Mouse (Mus musculus) forebrain, embryonic 10.5 days (tissue): ENCODE data around the gene Ltbp4. TPM values are rescaled to one million over a fixed set of nuclear protein-coding genes. Genes with fewer than 3 reads are reported as not detected.
A peak's percentile ranks its signal among the peaks of the same experiment; 100 is the strongest.

Source experiments
- DNase-seq: peaks from one replicate; pipeline ENCODE4 v3.0.0-alpha.2; 2017; ENCODE audit warnings: low spot score; ENCODE audit errors: extremely low spot score
- H3K27ac ChIP-seq: fragments of 300-500 bp; sonication (generic); 2 replicates; pipeline ENCODE4 v1.5.1; 2016; ENCODE audit warnings: mild to moderate bottlenecking
- H3K27me3 ChIP-seq: fragments of 300-500 bp; sonication (generic); 2 replicates; pipeline ENCODE4 v1.6.1; 2016; ENCODE audit warnings: mild to moderate bottlenecking; ENCODE audit not compliant: poor library complexity, severe bottlenecking
- H3K36me3 ChIP-seq: fragments of 300-500 bp; sonication (generic); replicated peaks from 2 replicates; pipeline ENCODE4 v1.6.1; 2016; ENCODE audit warnings: mild to moderate bottlenecking, moderate library complexity
- H3K4me1 ChIP-seq: fragments of 300-500 bp; sonication (generic); 2 replicates; pipeline ENCODE4 v1.6.1; 2016
- H3K4me3 ChIP-seq: fragments of 300-500 bp; sonication (generic); 2 replicates; pipeline ENCODE4 v1.5.1; 2016; ENCODE audit warnings: mild to moderate bottlenecking, moderate library complexity
- H3K9me3 ChIP-seq: fragments of 300-500 bp; sonication (generic); 2 replicates; pipeline ENCODE4 v1.6.1; 2016; ENCODE audit warnings: mild to moderate bottlenecking, moderate library complexity
- whole genome bisulfite sequencing: fragments of 180-500 bp; shearing (Covaris S2); methylation state at CpG from one replicate; pipeline ENCODE4 v1.1.7; 2016; 5-methylcytosine and 5-hydroxymethylcytosine counted together
- polyA plus RNA-seq: library from polyadenylated mRNA; unstranded; fragments of >200 nt; fragmentation: Nextera tagmentation; extraction: Ambion mirVana; gene quantifications from 2 replicates; pipeline ENCODE4 v1.2.1, GENCODE M21; 2016

The Ltbp4 gene
- polyA plus RNA-seq, 1 experiment from 2014 or later: 8.5 TPM

- H3K4me3 ChIP-seq: peak overlapping the region; percentile 33
- DNase-seq: peak; percentile 53
- H3K27ac ChIP-seq: peak overlapping the region; percentile 65
- H3K9me3 ChIP-seq: no peaks in the 10 kb centered on the region
- 1% methylated on average over 28 of the region's 28 CpGs for WGBS
- H3K27me3 ChIP-seq: peaks cover 24% of the 10 kb centered on the region
- peaks cover 17% of the 10 kb centered on the region for H3K4me1 ChIP-seq
- peaks cover 23% of the 10 kb centered on the region for H3K36me3 ChIP-seq
Observed at GRCm38 (mm10) chr7:27284865-27285697, 52.4 kb downstream of the Ltbp4 start.

- Histone ChIP-seq H3K27me3 (peaks cover 24% of the 10 kb centered on the region), H3K4me1 (peaks cover 17% of the 10 kb centered on the region), H3K4me3 (no peak overlapping the region), H3K36me3 (peaks cover 50% of the 10 kb centered on the region), H3K27ac (no peak overlapping the region), H3K9me3 (no peaks in the 10 kb centered on the region)
- WGBS: 73% methylated on average over 4 of the region's 4 CpGs
- no peak for DNase-seq
Observed at GRCm38 (mm10) chr7:27282225-27282624, 55.3 kb downstream of the Ltbp4 start.

- no peak overlapping the region for H3K27ac ChIP-seq
- H3K4me1 ChIP-seq: peaks cover 17% of the 10 kb centered on the region
- no peak for DNase-seq
- H3K9me3 ChIP-seq: no peaks in the 10 kb centered on the region
- H3K27me3 ChIP-seq: peaks cover 22% of the 10 kb centered on the region
- peaks cover 55% of the 10 kb centered on the region for H3K36me3 ChIP-seq
- H3K4me3 ChIP-seq: no peak overlapping the region
- WGBS: 73% methylated on average over 13 of the region's 13 CpGs
Observed at GRCm38 (mm10) chr7:27281717-27282116, 55.8 kb downstream of the Ltbp4 start.

- Histone ChIP-seq H3K36me3 (peaks cover 91% of the 10 kb centered on the region), H3K9me3 (no peaks in the 10 kb centered on the region), H3K27ac (no peak overlapping the region), H3K4me1 (peaks cover 6% of the 10 kb centered on the region; the same call in 1 of the 2 replicates), H3K4me3 (no peak overlapping the region), H3K27me3 (no peaks in the 10 kb centered on the region)
- no peak for DNase-seq
- WGBS: 94% methylated on average over 3 of the region's 3 CpGs
Observed at GRCm38 (mm10) chr7:27277191-27277590, 60.3 kb downstream of the Ltbp4 start.

- 70% methylated on average over 7 of the region's 7 CpGs for WGBS
- Histone ChIP-seq H3K4me3 (no peak overlapping the region), H3K4me1 (0 out of 2 replicates have a peak, but pooled peaks cover 3% of the 10 kb centered on the region), H3K9me3 (peaks cover 4% of the 10 kb centered on the region; the same call in 1 of the 2 replicates), H3K27me3 (no peaks in the 10 kb centered on the region), H3K36me3 (peaks cover 92% of the 10 kb centered on the region), H3K27ac (no peak overlapping the region)
- DNase-seq: no peak
Observed at GRCm38 (mm10) chr7:27276021-27276420, 61.5 kb downstream of the Ltbp4 start.

- Histone ChIP-seq H3K27me3 (no peaks in the 10 kb centered on the region), H3K36me3 (peaks cover 93% of the 10 kb centered on the region), H3K9me3 (peaks cover 5% of the 10 kb centered on the region; the same call in 1 of the 2 replicates), H3K4me3 (no peak overlapping the region), H3K27ac (no peak overlapping the region), H3K4me1 (0 out of 2 replicates have a peak, but pooled peaks cover 3% of the 10 kb centered on the region)
- no peak for DNase-seq
- WGBS: 91% methylated on average over 4 of the region's 4 CpGs
Observed at GRCm38 (mm10) chr7:27274916-27275315, 62.6 kb downstream of the Ltbp4 start.

GRCm38 (mm10) chr7:27273739-27274351 lies 63.6 kb downstream of the Ltbp4 start:
- H3K4me1 ChIP-seq: 0 out of 2 replicates have a peak, but pooled peaks cover 3% of the 10 kb centered on the region
- peak overlapping the region; percentile 68; the same call in 1 of the 2 replicates for H3K27ac ChIP-seq
- H3K27me3 ChIP-seq: no peaks in the 10 kb centered on the region
- H3K9me3 ChIP-seq: peaks cover 7% of the 10 kb centered on the region; the same call in 1 of the 2 replicates
- peaks cover 95% of the 10 kb centered on the region for H3K36me3 ChIP-seq
- peak; percentile 48 for DNase-seq
- peak overlapping the region; percentile 31 for H3K4me3 ChIP-seq
- 55% methylated on average over 32 of the region's 32 CpGs for WGBS

- DNase-seq: no peak
- Histone ChIP-seq H3K27ac (no peak overlapping the region), H3K4me3 (no peak overlapping the region), H3K4me1 (0 out of 2 replicates have a peak, but pooled peaks cover 3% of the 10 kb centered on the region), H3K9me3 (peaks cover 7% of the 10 kb centered on the region; the same call in 1 of the 2 replicates), H3K27me3 (no peaks in the 10 kb centered on the region), H3K36me3 (peaks cover 95% of the 10 kb centered on the region)
- WGBS: 87% methylated on average over 8 of the region's 8 CpGs
Observed at GRCm38 (mm10) chr7:27271423-27271822, 66.1 kb downstream of the Ltbp4 start.

- no peak for DNase-seq
- Histone ChIP-seq H3K27me3 (no peaks in the 10 kb centered on the region), H3K4me1 (peaks cover 6% of the 10 kb centered on the region), H3K4me3 (no peak overlapping the region), H3K36me3 (peaks cover 98% of the 10 kb centered on the region), H3K27ac (no peak overlapping the region), H3K9me3 (peaks cover 6% of the 10 kb centered on the region; the same call in 1 of the 2 replicates)
- WGBS: 77% methylated on average over 20 of the region's 20 CpGs
Observed at GRCm38 (mm10) chr7:27266515-27267128, 70.9 kb downstream of the Ltbp4 start.

- 92% methylated on average over 12 of the region's 12 CpGs for WGBS
- peaks cover 80% of the 10 kb centered on the region for H3K36me3 ChIP-seq
Observed at GRCm38 (mm10) chr7:27264761-27265160, 72.7 kb downstream of the Ltbp4 start.

GRCm38 (mm10) chr7:27261888-27262287 lies 75.6 kb downstream of the Ltbp4 start:
- WGBS: 93% methylated on average over 6 of the region's 6 CpGs
- DNase-seq: no peak
- Histone ChIP-seq H3K27ac (no peak overlapping the region), H3K27me3 (peaks cover 8% of the 10 kb centered on the region; the same call in 1 of the 2 replicates), H3K36me3 (peaks cover 51% of the 10 kb centered on the region), H3K4me1 (peaks cover 52% of the 10 kb centered on the region), H3K4me3 (no peak overlapping the region), H3K9me3 (no peaks in the 10 kb centered on the region)

More at GRCm38 (mm10) chr7:27264761-27265160, 72.7 kb downstream of the Ltbp4 start:
- H3K4me3 ChIP-seq: no peak overlapping the region
- H3K27ac ChIP-seq: no peak overlapping the region
- 0 out of 2 replicates have a peak, but pooled peaks cover 1% of the 10 kb centered on the region for H3K9me3 ChIP-seq
- peaks cover 24% of the 10 kb centered on the region for H3K4me1 ChIP-seq
- no peaks in the 10 kb centered on the region for H3K27me3 ChIP-seq
- no peak for DNase-seq

GRCm38 (mm10) chr7:27260856-27261255 lies 76.6 kb downstream of the Ltbp4 start:
- 90% methylated on average over 7 of the region's 7 CpGs for WGBS
- H3K4me3 ChIP-seq: peak overlapping the region; percentile 92; the same call in 1 of the 2 replicates
- DNase-seq: no peak
- H3K27ac ChIP-seq: no peak overlapping the region
- peaks cover 41% of the 10 kb centered on the region for H3K36me3 ChIP-seq
- H3K4me1 ChIP-seq: peaks cover 62% of the 10 kb centered on the region
- no peaks in the 10 kb centered on the region for H3K9me3 ChIP-seq
- peaks cover 13% of the 10 kb centered on the region; the same call in 1 of the 2 replicates for H3K27me3 ChIP-seq
